Mouse (Mus musculus): Measurements from ENCODE around the gene Snx8. TPM values are rescaled to one million over a fixed set of nuclear protein-coding genes. Genes with fewer than 3 reads are reported as not detected.

Gene Snx8
- total RNA-seq (2023), result 10 to 100 TPM in 1 of 2 experiments, 1 to 10 TPM in 1; 8.4 to 10.3 TPM

DNA sequence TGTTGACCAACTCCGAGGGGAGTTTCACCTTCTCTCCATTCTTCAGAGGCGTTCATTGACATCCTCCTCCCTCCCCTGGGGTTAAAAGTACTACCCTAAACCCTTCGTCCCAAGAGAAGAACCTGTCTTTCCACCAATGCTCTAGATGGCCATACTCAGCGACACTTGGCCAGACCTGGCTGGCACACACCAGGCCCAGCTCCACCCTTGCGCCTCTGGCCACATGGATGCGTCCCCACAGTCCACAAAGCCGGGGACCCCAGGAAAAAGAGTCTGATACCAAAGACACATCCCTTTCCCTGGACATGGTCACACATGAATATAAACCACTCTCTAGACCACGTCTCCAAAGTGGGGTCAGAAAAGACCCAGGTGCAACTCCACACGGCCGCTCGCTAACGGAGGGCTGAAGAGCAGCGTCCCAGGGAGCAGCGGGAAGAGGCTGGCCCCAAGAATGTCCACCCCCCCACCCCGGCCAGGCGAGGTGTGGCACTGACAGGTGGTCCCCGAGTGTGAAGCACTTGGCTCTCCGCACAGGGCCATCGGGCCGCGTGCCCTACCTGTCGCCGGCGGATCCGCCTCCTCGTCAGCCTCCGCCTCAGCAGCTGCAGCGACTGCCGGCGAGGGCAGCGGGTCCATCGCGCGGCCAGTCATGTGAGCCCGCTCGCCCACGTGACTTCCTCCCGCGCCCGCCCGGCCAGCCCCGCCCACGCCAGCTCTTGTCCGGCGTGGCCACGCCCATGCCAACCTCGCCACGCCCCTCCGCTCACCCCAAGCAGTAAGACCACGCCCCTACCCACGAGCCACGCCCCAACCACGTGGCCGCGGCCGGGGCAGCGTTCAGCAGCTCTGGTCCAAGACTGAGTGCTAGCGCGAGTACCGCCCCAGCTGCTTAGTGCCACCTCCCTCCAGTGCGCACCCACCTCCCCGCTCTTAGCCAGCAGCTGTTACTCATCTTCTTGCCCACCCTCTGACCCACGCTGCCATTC, at the start of gene Snx8:
TSS of gene Snx8 (minus strand) at position 675 of the 989 bp plus-strand sequence.

GRCm38 (mm10) chr5:140418489-140419441, 29.7 kb upstream of the Snx8 start, which contains the start of gene Eif3b:
Gene Eif3b, plus strand, starts transcription at chr5:140419328.

DNA sequence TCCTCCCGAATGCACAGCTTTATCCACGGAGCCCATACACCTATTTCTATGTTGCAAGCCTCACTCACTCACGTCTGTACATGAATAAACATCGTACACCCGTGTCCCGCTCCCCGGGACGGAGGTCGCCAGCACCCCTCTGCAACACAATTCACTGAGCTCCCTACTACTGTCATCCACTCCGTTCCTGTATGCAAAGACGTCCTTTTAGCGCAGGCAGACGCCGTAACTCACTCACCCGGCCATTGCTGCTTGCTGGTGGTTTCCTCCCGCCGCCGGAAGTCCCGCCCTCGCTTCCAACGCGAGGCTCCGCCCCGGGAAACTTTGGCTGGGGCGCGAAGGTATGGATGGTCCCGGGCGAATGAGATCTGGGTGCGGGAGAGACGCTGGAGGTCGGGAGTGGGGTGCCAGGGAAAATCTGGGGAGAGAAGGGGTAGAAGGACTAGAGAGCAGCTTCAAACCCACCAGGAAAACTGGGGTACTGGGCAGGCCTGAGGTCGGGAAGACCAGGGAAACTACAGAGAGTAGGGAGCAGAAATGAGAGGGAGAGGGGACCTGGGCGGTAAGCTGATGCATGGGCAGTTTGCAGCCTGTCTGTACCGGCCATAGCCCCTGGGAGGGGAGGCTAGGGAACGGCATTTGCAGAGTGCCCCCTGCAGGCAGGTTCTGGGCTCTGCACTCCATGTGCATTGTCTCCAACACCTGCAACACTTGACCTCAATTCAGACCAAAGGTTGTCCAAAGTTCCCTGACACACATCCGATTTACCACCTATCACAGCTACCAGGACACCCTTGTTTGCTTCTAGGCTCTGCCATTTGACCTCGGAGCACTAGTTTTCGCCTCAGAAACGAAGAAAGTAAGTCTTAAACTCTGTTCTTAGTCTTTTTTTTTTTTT, 57.2 kb downstream of the Snx8 start, which contains the start of gene Mrm2:
TSS of gene Mrm2 (minus strand) at position 284 of the 898 bp plus-strand sequence.

DNA sequence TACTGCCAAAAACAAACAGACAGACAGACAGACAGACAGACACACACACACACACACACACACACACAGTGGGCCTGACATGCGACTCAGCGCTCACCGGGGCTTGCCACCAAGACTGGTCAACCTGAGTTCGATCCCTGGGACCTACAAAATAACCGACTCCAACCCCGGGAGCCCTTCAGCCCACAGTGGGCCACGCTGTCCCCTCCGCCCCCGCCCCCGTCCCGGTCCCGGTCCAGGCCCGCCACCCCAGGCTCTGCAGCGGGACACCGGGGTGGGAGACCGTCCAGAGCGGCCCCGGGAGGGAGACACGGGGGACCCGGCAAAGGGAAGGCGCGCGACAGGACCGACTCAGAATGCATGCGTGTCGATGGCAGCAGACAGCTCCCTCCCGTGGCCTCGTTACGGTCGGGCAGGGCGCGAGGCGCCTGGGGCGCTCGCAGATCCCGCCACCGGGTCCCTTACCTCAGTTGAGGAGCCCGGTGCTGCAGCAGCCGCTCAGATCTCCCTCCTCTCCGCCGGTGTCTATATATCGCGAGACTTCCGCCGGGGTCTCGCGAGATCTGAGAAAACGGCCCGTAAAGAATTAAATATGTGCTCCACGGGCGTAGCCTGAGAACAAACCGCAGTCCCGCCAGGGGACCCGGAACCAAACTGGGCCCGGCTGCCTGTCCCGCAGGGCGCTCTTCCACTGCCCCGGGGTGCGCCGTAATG, 67.9 kb downstream of the Snx8 start, which contains the start of the genes Mad1l1 and Nudt1:
TSS of gene Mad1l1 (minus strand) at position 511 of the 714 bp plus-strand sequence.
TSS of gene Nudt1 (plus strand) at position 615 of the 714 bp plus-strand sequence.

Other genes with a start within 250 kb of the Snx8 start
- 10 to 100 TPM; 24.5 to 31.6 TPM for gene Mad1l1, start 67.7 kb downstream of the Snx8 start, total RNA-seq (2023)
- 1 to 10 TPM; 5.2 to 8.9 TPM for gene Nudt1, start 67.6 kb downstream of the Snx8 start, total RNA-seq (2023)
- gene Mrm2, start 57.4 kb downstream of the Snx8 start, total RNA-seq (2023), result 1 to 10 TPM; 2.2 to 2.5 TPM
- gene Eif3b, start 30.1 kb upstream of the Snx8 start, total RNA-seq (2023), result 10 to 100 TPM; 63.2 to 71.3 TPM
- gene Gm4869, start 56.4 kb upstream of the Snx8 start, total RNA-seq (2023), result not detected
- gene Chst12, start 116.3 kb upstream of the Snx8 start, total RNA-seq (2023), result 100 to 1,000 TPM; 121 to 131 TPM
- not detected for gene Grifin, start 175.8 kb upstream of the Snx8 start, total RNA-seq (2023)
- 10 to 100 TPM; 46.8 to 48.4 TPM for gene Lfng, start 218.1 kb upstream of the Snx8 start, total RNA-seq (2023)